In the genomic region with DNA sequence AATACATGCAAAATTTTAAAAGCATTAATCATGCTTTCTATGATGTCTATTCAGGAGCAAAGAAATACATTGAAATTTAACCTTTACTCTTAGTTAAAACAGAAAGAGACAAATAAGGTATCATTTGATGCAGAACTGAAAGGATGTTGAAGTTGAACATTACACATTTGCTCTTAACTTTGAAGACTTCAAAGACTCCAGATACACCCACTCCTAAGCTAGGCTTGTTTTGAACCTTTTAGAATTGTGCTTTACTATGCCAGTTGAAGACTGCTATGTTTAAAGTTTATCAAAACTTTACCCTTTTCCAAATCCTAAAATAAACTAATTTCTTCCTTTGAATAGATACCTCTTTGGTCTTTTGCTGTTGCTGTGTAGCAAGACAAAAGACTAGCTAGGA, we compare ENCODE assay signal across 22 mouse cellular contexts. TPM values are rescaled to one million over a fixed set of nuclear protein-coding genes. Genes with fewer than 3 reads are reported as not detected.
"Had no signal": no experiment of that assay in that cellular context is flagged by ENCODE, and none has a peak within 500 bp of the region (broad histone marks: within the 10 kb centered on the region; RNA-seq: fewer than 3 reads in every experiment).

No protein-coding gene starts in this region.

- DNase-seq: gastrocnemius, adult 2 months; gastrocnemius, postnatal 10 days; gastrocnemius, postnatal 25 days; heart, adult 18-20 months; heart, postnatal 10 days; heart, postnatal 4 days; kidney, adult 18-20 months; kidney, adult 8-10 months; kidney, postnatal 10 days; kidney, postnatal 25 days; kidney, postnatal 4 days; left cerebral cortex, postnatal 4 days had no signal

RNA-seq across cellular contexts. Expression of gene Ms4a4a, which starts 4.1 kb away (rescaled TPM):
- total RNA-seq: granulocyte monocyte progenitor cell, adult 5-6 weeks had no signal

RNA-seq across cellular contexts. Expression of gene Ms4a4c, which starts 33.4 kb away (rescaled TPM):
- total RNA-seq: gastrocnemius, adult 2 months; gastrocnemius, postnatal 10 days; gastrocnemius, postnatal 25 days; gastrocnemius, postnatal 4 days; heart, postnatal 10 days; heart, postnatal 25 days; heart, postnatal 4 days; layer of hippocampus, adult 2 months; layer of hippocampus, postnatal 10 days; layer of hippocampus, postnatal 25 days; left cerebral cortex, postnatal 10 days; left cerebral cortex, postnatal 25 days; left cerebral cortex, postnatal 4 days had no signal

RNA-seq across cellular contexts. Expression of gene Ms4a7, which starts 35.2 kb away (rescaled TPM):
- total RNA-seq: granulocyte monocyte progenitor cell, adult 5-6 weeks; layer of hippocampus, postnatal 10 days; layer of hippocampus, postnatal 25 days had no signal

RNA-seq across cellular contexts. Expression of gene Ms4a14, which starts 56.9 kb away (rescaled TPM):
- total RNA-seq: gastrocnemius, adult 2 months; granulocyte monocyte progenitor cell, adult 5-6 weeks; heart, postnatal 4 days; layer of hippocampus, postnatal 10 days; layer of hippocampus, postnatal 25 days; left cerebral cortex, adult 18-20 months; left cerebral cortex, postnatal 10 days; left cerebral cortex, postnatal 25 days; liver, adult 2 months had no signal
